Mouse (Mus musculus): ENCODE measurements around the gene Grm7. TPM values are rescaled to one million over a fixed set of nuclear protein-coding genes. Genes with fewer than 3 reads are reported as not detected.

Gene Grm7
- polyA plus RNA-seq, 1 experiment from 2014 or later: 0.11 TPM

DNA sequence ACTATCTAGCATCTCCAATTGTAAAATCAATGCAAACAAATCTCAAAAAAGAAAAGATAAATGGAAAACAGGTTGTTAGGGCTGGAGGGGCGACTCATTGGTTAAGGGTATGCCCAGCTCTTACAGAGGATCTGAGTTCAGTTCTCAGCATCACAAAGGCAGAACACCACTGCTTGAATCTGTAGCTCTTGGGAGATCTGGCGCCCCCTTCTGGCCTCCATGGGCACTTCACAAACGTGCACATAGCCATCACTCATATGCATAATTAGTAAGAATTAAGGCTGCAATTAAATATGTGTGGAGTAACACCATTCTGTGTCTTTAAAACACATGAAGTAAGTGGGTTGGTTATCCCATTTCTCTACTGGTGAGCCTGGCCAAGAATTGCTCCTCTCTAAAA is 914.1 kb downstream of the Grm7 start:
- Histone ChIP-seq H3K27ac (ENCODE audit: low read length) (no peak overlapping the region), H3K9ac (ENCODE audit: low read length) (no peak overlapping the region), H3K4me1 (replicated peaks; ENCODE audit: control insufficient read depth, insufficient read depth, low read length) (no peaks in the 10 kb centered on the region), H3K36me3 (ENCODE audit: control insufficient read depth, insufficient read depth, low read length) (no peaks in the 10 kb centered on the region), H3K4me2 (ENCODE audit: low read depth, low read length) (no peak overlapping the region), H3K9me3 (ENCODE audit: control insufficient read depth, low read length) (no peaks in the 10 kb centered on the region), H3K27me3 (ENCODE audit: control insufficient read depth, insufficient read depth, low read depth, low read length) (no peaks in the 10 kb centered on the region), H3K4me3 (ENCODE audit: low read length) (no peak overlapping the region)
- no peak for ATAC-seq (ENCODE audit: low read depth)
- WGBS: 61% methylated on average over 3 of the region's 3 CpGs

GRCm38 (mm10) chr6:111561347-111561746 is 916.0 kb downstream of the Grm7 start:
- H3K4me3 ChIP-seq (ENCODE audit: low read length): no peak overlapping the region
- no peaks in the 10 kb centered on the region for H3K9me3 ChIP-seq (ENCODE audit: control insufficient read depth, low read length)
- 53% methylated on average over 7 of the region's 7 CpGs for WGBS
- no peak overlapping the region for H3K27ac ChIP-seq (ENCODE audit: low read length)
- no peak overlapping the region for H3K9ac ChIP-seq (ENCODE audit: low read length)
- no peak for ATAC-seq (ENCODE audit: low read depth)
- no peaks in the 10 kb centered on the region for H3K27me3 ChIP-seq (ENCODE audit: control insufficient read depth, insufficient read depth, low read depth, low read length)
- H3K4me1 ChIP-seq (replicated peaks; ENCODE audit: control insufficient read depth, insufficient read depth, low read length): no peaks in the 10 kb centered on the region
- no peak overlapping the region for H3K4me2 ChIP-seq (ENCODE audit: low read depth, low read length)
- H3K36me3 ChIP-seq (ENCODE audit: control insufficient read depth, insufficient read depth, low read length): no peaks in the 10 kb centered on the region

DNA sequence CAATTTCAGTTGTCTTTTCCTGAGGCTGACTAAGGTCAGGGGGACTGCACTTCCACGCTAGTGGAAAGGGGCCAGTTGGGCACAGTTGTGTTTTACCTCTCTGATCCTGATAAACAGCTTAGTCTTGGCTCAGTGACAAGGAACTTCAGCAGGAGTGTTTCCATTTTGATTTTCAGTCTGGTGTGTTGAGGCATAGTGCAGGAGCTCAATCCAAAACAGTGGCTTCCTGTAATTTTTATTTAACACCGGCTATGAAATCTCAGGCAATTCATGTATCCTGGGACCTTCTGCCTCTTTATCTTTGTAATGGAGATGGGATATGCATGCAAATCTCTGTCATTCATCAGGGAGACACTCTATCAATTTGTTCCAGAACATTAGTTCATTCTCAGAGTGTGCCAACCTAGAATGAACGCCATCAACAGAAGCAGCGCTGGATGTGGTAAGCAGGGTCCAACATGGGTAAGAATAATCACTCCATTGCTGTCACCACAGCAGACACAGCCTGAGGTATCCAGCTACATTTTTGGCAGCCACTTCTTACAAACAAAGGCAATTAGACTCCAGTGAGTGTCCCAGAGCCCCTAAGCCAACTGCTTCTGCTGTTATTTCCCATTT is 926.2 kb downstream of the Grm7 start:
- Histone ChIP-seq H3K4me1 (replicated peaks; ENCODE audit: control insufficient read depth, insufficient read depth, low read length) (peaks cover 3% of the 10 kb centered on the region; the same call in 1 of the 2 replicates), H3K9me3 (ENCODE audit: control insufficient read depth, low read length) (no peaks in the 10 kb centered on the region), H3K27me3 (ENCODE audit: control insufficient read depth, insufficient read depth, low read depth, low read length) (no peaks in the 10 kb centered on the region), H3K36me3 (ENCODE audit: control insufficient read depth, insufficient read depth, low read length) (no peaks in the 10 kb centered on the region), H3K4me2 (ENCODE audit: low read depth, low read length) (no peak overlapping the region), H3K27ac (ENCODE audit: low read length) (no peak overlapping the region), H3K4me3 (ENCODE audit: low read length) (no peak overlapping the region), H3K9ac (ENCODE audit: low read length) (no peak overlapping the region)
- WGBS: 67% methylated on average over 4 of the region's 4 CpGs
- peak; percentile 31; the same call in 1 of the 2 replicates for ATAC-seq (ENCODE audit: low read depth)

GRCm38 (mm10) chr6:111584851-111585250 is 939.5 kb downstream of the Grm7 start:
- no peaks in the 10 kb centered on the region for H3K27me3 ChIP-seq (ENCODE audit: control insufficient read depth, insufficient read depth, low read depth, low read length)
- no peaks in the 10 kb centered on the region for H3K4me1 ChIP-seq (replicated peaks; ENCODE audit: control insufficient read depth, insufficient read depth, low read length)
- ATAC-seq (ENCODE audit: low read depth): peak; percentile 98
- H3K27ac ChIP-seq (ENCODE audit: low read length): peak overlapping the region; percentile 63
- WGBS: 37% methylated on average over 2 of the region's 2 CpGs
- H3K4me3 ChIP-seq (ENCODE audit: low read length): no peak overlapping the region
- no peak overlapping the region for H3K4me2 ChIP-seq (ENCODE audit: low read depth, low read length)
- no peaks in the 10 kb centered on the region for H3K36me3 ChIP-seq (ENCODE audit: control insufficient read depth, insufficient read depth, low read length)
- H3K9ac ChIP-seq (ENCODE audit: low read length): no peak overlapping the region
- H3K9me3 ChIP-seq (ENCODE audit: control insufficient read depth, low read length): no peaks in the 10 kb centered on the region

GRCm38 (mm10) chr6:111587572-111587971 is 942.2 kb downstream of the Grm7 start:
- Histone ChIP-seq H3K4me2 (ENCODE audit: low read depth, low read length) (no peak overlapping the region), H3K4me3 (ENCODE audit: low read length) (no peak overlapping the region), H3K36me3 (ENCODE audit: control insufficient read depth, insufficient read depth, low read length) (no peaks in the 10 kb centered on the region), H3K9me3 (ENCODE audit: control insufficient read depth, low read length) (no peaks in the 10 kb centered on the region), H3K4me1 (replicated peaks; ENCODE audit: control insufficient read depth, insufficient read depth, low read length) (no peaks in the 10 kb centered on the region), H3K9ac (ENCODE audit: low read length) (no peak overlapping the region), H3K27me3 (ENCODE audit: control insufficient read depth, insufficient read depth, low read depth, low read length) (no peaks in the 10 kb centered on the region), H3K27ac (ENCODE audit: low read length) (no peak overlapping the region)
- ATAC-seq (ENCODE audit: low read depth): no peak
- WGBS: 61% methylated on average over 3 of the region's 3 CpGs

DNA sequence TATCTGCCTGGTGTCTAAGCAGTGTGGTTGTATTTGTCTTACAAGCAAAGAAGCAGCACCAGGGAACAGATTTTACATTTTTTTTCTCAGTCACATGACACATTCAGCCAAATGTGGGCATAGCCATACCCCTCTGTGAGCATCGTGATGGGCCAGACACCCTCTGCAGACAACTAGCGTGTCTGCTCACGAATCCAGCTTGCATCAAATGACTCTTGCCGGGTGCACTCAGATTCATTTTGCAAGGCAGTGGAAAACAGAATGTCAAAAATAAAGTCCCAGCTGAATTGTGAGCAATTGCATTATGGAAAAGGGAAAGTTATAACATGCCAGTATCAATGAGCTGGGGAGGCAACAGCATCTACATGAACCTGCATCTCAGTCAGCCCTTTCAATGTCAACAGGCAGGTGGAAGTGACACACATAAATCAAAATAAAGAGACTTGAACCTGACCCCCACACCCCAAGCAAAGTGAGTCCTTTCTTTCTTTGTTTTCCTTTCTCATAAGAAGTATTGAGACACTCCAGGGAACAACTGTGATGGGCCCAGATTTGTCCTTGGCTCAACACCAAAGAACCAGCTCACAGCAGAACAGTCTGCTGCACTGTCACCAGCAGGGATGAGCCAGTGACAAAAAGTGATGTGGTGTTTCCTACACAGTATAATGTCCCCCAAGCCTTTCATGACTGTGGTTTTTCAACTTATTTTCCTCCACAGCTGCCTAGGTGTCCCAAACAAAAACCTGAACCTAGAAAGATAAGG is 956.7 kb downstream of the Grm7 start:
- no peaks in the 10 kb centered on the region for H3K36me3 ChIP-seq (ENCODE audit: control insufficient read depth, insufficient read depth, low read length)
- H3K4me1 ChIP-seq (replicated peaks; ENCODE audit: control insufficient read depth, insufficient read depth, low read length): no peaks in the 10 kb centered on the region
- H3K27me3 ChIP-seq (ENCODE audit: control insufficient read depth, insufficient read depth, low read depth, low read length): no peaks in the 10 kb centered on the region
- no peaks in the 10 kb centered on the region for H3K9me3 ChIP-seq (ENCODE audit: control insufficient read depth, low read length)
- no peak overlapping the region for H3K4me3 ChIP-seq (ENCODE audit: low read length)
- WGBS: 84% methylated on average over 4 of the region's 4 CpGs
- H3K27ac ChIP-seq (ENCODE audit: low read length): no peak overlapping the region
- ATAC-seq (ENCODE audit: low read depth): no peak
- no peak overlapping the region for H3K4me2 ChIP-seq (ENCODE audit: low read depth, low read length)
- no peak overlapping the region for H3K9ac ChIP-seq (ENCODE audit: low read length)

GRCm38 (mm10) chr6:111610396-111610795 is 965.0 kb downstream of the Grm7 start:
- Histone ChIP-seq H3K27ac (ENCODE audit: low read length) (no peak overlapping the region), H3K27me3 (ENCODE audit: control insufficient read depth, insufficient read depth, low read depth, low read length) (no peaks in the 10 kb centered on the region), H3K4me1 (replicated peaks; ENCODE audit: control insufficient read depth, insufficient read depth, low read length) (no peaks in the 10 kb centered on the region), H3K4me2 (ENCODE audit: low read depth, low read length) (no peak overlapping the region), H3K9me3 (ENCODE audit: control insufficient read depth, low read length) (no peaks in the 10 kb centered on the region), H3K36me3 (ENCODE audit: control insufficient read depth, insufficient read depth, low read length) (no peaks in the 10 kb centered on the region), H3K4me3 (ENCODE audit: low read length) (no peak overlapping the region), H3K9ac (ENCODE audit: low read length) (no peak overlapping the region)
- WGBS: 71% methylated on average over 3 of the region's 3 CpGs
- no peak for ATAC-seq (ENCODE audit: low read depth)

DNA sequence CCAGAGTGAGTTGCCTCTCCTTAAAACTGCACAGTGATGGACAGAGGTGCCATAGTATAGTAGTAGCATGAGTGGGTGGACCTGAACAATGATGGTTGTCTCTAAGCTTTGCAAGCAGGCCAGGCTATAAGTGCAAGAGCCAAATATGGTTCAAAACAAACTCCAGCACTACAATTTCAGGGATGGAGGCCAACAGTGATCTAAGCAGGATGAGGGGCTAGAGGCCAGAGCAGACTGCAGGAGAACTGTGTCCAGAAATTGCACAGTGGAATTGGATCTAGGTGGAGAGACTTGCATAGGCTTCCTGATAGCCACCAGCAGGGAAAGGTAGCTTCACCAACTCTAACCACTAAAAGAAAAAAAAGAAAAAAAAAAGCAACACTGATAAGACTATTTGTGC is 968.5 kb downstream of the Grm7 start:
- Histone ChIP-seq H3K4me2 (ENCODE audit: low read depth, low read length) (no peak overlapping the region), H3K27me3 (ENCODE audit: control insufficient read depth, insufficient read depth, low read depth, low read length) (no peaks in the 10 kb centered on the region), H3K9ac (ENCODE audit: low read length) (no peak overlapping the region), H3K9me3 (ENCODE audit: control insufficient read depth, low read length) (no peaks in the 10 kb centered on the region), H3K36me3 (ENCODE audit: control insufficient read depth, insufficient read depth, low read length) (no peaks in the 10 kb centered on the region), H3K27ac (ENCODE audit: low read length) (no peak overlapping the region), H3K4me1 (replicated peaks; ENCODE audit: control insufficient read depth, insufficient read depth, low read length) (no peaks in the 10 kb centered on the region), H3K4me3 (ENCODE audit: low read length) (no peak overlapping the region)
- peak; percentile 49 for ATAC-seq (ENCODE audit: low read depth)
